Mouse (Mus musculus) liver, adult 2 months (tissue): ENCODE data around the gene Zfp398.
"Not testable (repeated sequence)": the region's sequence is repeated elsewhere in the genome, so short reads cannot be mapped to it uniquely, and the experiment has no call there.

Experiments
- CTCF ChIP-seq: fragments of 200-500 bp; IDR thresholded peaks from 2 replicates; pipeline ENCODE4 v1.5.1; 2011; ENCODE audit warnings: low read depth, low read length, control low read depth
- POLR2A ChIP-seq: fragments of 200-500 bp; IDR thresholded peaks from 2 replicates; pipeline ENCODE4 v1.6.1; 2011; ENCODE audit warnings: low read length, control low read depth; ENCODE audit not compliant: insufficient read depth; ENCODE audit errors: extremely low read depth

- not testable (repeated sequence) for TF ChIP-seq CTCF, POLR2A
These were observed 22.3 kb downstream of the Zfp398 start for GRCm38 (mm10) chr6:47857729-47858128.
